In genomic region chr3:90221123-90221522, GRCm38 (mm10) we compare ENCODE assay signal across 8 mouse cellular contexts. TPM values are rescaled to one million over a fixed set of nuclear protein-coding genes. Genes with fewer than 3 reads are reported as not detected.
DNase-seq lines count a peak whose midpoint lies in the region; ATAC-seq and TF ChIP-seq lines count a peak whose summit lies in the region.

No protein-coding gene starts in this region.

- H3K9me3 ChIP-seq in lung, embryonic 14.5 days (ENCODE audit: low read depth, low read length): no peaks in the 10 kb centered on the region
- H3K9me3 ChIP-seq in forebrain, embryonic 12.5 days: no peaks in the 10 kb centered on the region
- H3K9me3 ChIP-seq in limb, embryonic 12.5 days: no peaks in the 10 kb centered on the region
- no peaks in the 10 kb centered on the region for H3K9me3 ChIP-seq in neural tube, embryonic 14.5 days (ENCODE audit: control insufficient read depth, low read length)

- H3K4me2 ChIP-seq in lung, embryonic 14.5 days: peak overlapping the region; percentile 67
- peak overlapping the region; percentile 69 for H3K4me2 ChIP-seq in forebrain, embryonic 12.5 days
- H3K4me2 ChIP-seq in limb, embryonic 12.5 days: peak overlapping the region; percentile 70
- peak overlapping the region; percentile 52 for H3K4me2 ChIP-seq in neural tube, embryonic 14.5 days (ENCODE audit: low read depth, low read length)

- H3K36me3 ChIP-seq in lung, embryonic 14.5 days (ENCODE audit: insufficient read depth): peaks cover 27% of the 10 kb centered on the region
- peaks cover 17% of the 10 kb centered on the region for H3K36me3 ChIP-seq in forebrain, embryonic 12.5 days (replicated peaks)
- H3K36me3 ChIP-seq in limb, embryonic 12.5 days: peaks cover 36% of the 10 kb centered on the region
- no peaks in the 10 kb centered on the region for H3K36me3 ChIP-seq in neural tube, embryonic 14.5 days (ENCODE audit: control insufficient read depth, insufficient read depth, low read length)

- intact Hi-C loops in gastrocnemius, postnatal 36 days (cut with DNase I): loop anchor here (2.0 to 5.0 kb wide), 2 partner anchors 44 to 246 kb away; partner anchors contain the start of genes Dennd4b and Npr1

- WGBS in lung, embryonic 14.5 days: 11% methylated on average over 5 of the region's 5 CpGs
- 23% methylated on average over 5 of the region's 5 CpGs for WGBS in forebrain, embryonic 12.5 days
- WGBS in limb, embryonic 12.5 days: 26% methylated on average over 5 of the region's 5 CpGs
- WGBS in neural tube, embryonic 14.5 days: 30% methylated on average over 5 of the region's 5 CpGs

- 0 out of 2 replicates have a peak, but pooled peaks cover 5% of the 10 kb centered on the region for H3K4me1 ChIP-seq in lung, embryonic 14.5 days (ENCODE audit: insufficient read depth)
- H3K4me1 ChIP-seq in forebrain, embryonic 12.5 days: peaks cover 18% of the 10 kb centered on the region
- H3K4me1 ChIP-seq in limb, embryonic 12.5 days (replicated peaks): peaks cover 21% of the 10 kb centered on the region
- H3K4me1 ChIP-seq in neural tube, embryonic 14.5 days (ENCODE audit: control insufficient read depth, insufficient read depth, low read length): peaks cover 7% of the 10 kb centered on the region; the same call in 1 of the 2 replicates

- peak overlapping the region; percentile 93 for H3K27ac ChIP-seq in lung, embryonic 14.5 days (ENCODE audit: low read depth)
- no peak overlapping the region for H3K27ac ChIP-seq in forebrain, embryonic 12.5 days
- peak overlapping the region; percentile 91; the same call in 1 of the 2 replicates for H3K27ac ChIP-seq in limb, embryonic 12.5 days
- H3K27ac ChIP-seq in neural tube, embryonic 14.5 days (ENCODE audit: low read depth, low read length): no peak overlapping the region; the same call in 1 of the 2 replicates

- no peaks in the 10 kb centered on the region for H3K27me3 ChIP-seq in lung, embryonic 14.5 days (ENCODE audit: insufficient read depth, low read length)
- no peaks in the 10 kb centered on the region for H3K27me3 ChIP-seq in forebrain, embryonic 12.5 days
- H3K27me3 ChIP-seq in limb, embryonic 12.5 days: no peaks in the 10 kb centered on the region
- H3K27me3 ChIP-seq in neural tube, embryonic 14.5 days (ENCODE audit: control insufficient read depth, insufficient read depth, low read length): no peaks in the 10 kb centered on the region

- H3K9ac ChIP-seq in lung, embryonic 14.5 days: peak overlapping the region; percentile 72
- peak overlapping the region; percentile 63 for H3K9ac ChIP-seq in forebrain, embryonic 12.5 days
- peak overlapping the region; percentile 75 for H3K9ac ChIP-seq in limb, embryonic 12.5 days (replicated peaks)
- peak overlapping the region; percentile 46; the same call in 1 of the 2 replicates for H3K9ac ChIP-seq in neural tube, embryonic 14.5 days (replicated peaks; ENCODE audit: low read depth, low read length)

- no peak for DNase-seq in lung, embryonic 14.5 days
- DNase-seq in lung, postnatal 14 days: no peak
- no peak for DNase-seq in gastrocnemius, postnatal 36 days
- no peak for DNase-seq in layer of hippocampus, adult 9-11 months
- DNase-seq in thymus, postnatal 14 days: no peak

- no peak for TF ChIP-seq CTCF in lung, embryonic 14.5 days (IDR thresholded peaks at IDR 0.05; ENCODE audit: low read depth)

- ATAC-seq in lung, embryonic 14.5 days (ENCODE audit: insufficient read depth): 0 out of 2 replicates have a peak, but pooled peaks have one; percentile 8
- ATAC-seq in forebrain, embryonic 12.5 days (ENCODE audit: low FRiP score): no peak
- ATAC-seq in limb, embryonic 12.5 days (ENCODE audit: insufficient number of reproducible peaks, insufficient read depth, low FRiP score, low TSS enrichment, low read depth): no peak
- no peak for ATAC-seq in neural tube, embryonic 14.5 days (ENCODE audit: low read depth)

- peak overlapping the region; percentile 53 for H3K4me3 ChIP-seq in lung, embryonic 14.5 days (ENCODE audit: low read depth, low read length)
- H3K4me3 ChIP-seq in forebrain, embryonic 12.5 days (replicated peaks): peak overlapping the region; percentile 45
- H3K4me3 ChIP-seq in limb, embryonic 12.5 days (replicated peaks): peak overlapping the region; percentile 57
- H3K4me3 ChIP-seq in neural tube, embryonic 14.5 days (ENCODE audit: low read depth, low read length): peak overlapping the region; percentile 27

RNA-seq across cellular contexts. Expression of gene Rab13, which starts 7.6 kb away (rescaled TPM):
- 17.9 and 19.3 TPM in 2 replicates for polyA plus RNA-seq in lung, embryonic 14.5 days (2014; fragmentation: Nextera tagmentation; extraction: Ambion mirVana)
- 22.6 and 23.3 TPM in 2 replicates for polyA plus RNA-seq in forebrain, embryonic 12.5 days (2016; fragmentation: Nextera tagmentation; extraction: Ambion mirVana)
- polyA plus RNA-seq in limb, embryonic 12.5 days (2016; fragmentation: Nextera tagmentation; extraction: Ambion mirVana): 28.2 and 29.8 TPM in 2 replicates
- 8.0 and 12.4 TPM in 2 replicates for polyA plus RNA-seq in neural tube, embryonic 14.5 days (2014; fragmentation: Nextera tagmentation; extraction: Ambion mirVana)
- total RNA-seq in gastrocnemius, postnatal 36 days (2021): 1 to 10 TPM; 6.1 to 7.1 TPM

RNA-seq across cellular contexts. Expression of gene Rps27, which starts 7.7 kb away (rescaled TPM):
- polyA plus RNA-seq in lung, embryonic 14.5 days (2014; fragmentation: Nextera tagmentation; extraction: Ambion mirVana): 1,714 and 1,910 TPM in 2 replicates
- polyA plus RNA-seq in forebrain, embryonic 12.5 days (2016; fragmentation: Nextera tagmentation; extraction: Ambion mirVana): 943 and 1,078 TPM in 2 replicates
- 1,443 and 1,486 TPM in 2 replicates for polyA plus RNA-seq in limb, embryonic 12.5 days (2016; fragmentation: Nextera tagmentation; extraction: Ambion mirVana)
- polyA plus RNA-seq in neural tube, embryonic 14.5 days (2014; fragmentation: Nextera tagmentation; extraction: Ambion mirVana): 896 and 936 TPM in 2 replicates
- total RNA-seq in gastrocnemius, postnatal 36 days (2021): 100 to 1,000 TPM; 700 to 984 TPM

RNA-seq across cellular contexts. Expression of gene Jtb, which starts 10.3 kb away (rescaled TPM):
- 92.3 and 99.7 TPM in 2 replicates for polyA plus RNA-seq in lung, embryonic 14.5 days (2014; fragmentation: Nextera tagmentation; extraction: Ambion mirVana)
- 93.8 and 100.0 TPM in 2 replicates for polyA plus RNA-seq in forebrain, embryonic 12.5 days (2016; fragmentation: Nextera tagmentation; extraction: Ambion mirVana)
- polyA plus RNA-seq in limb, embryonic 12.5 days (2016; fragmentation: Nextera tagmentation; extraction: Ambion mirVana): 86.2 and 88.6 TPM in 2 replicates
- 98.9 and 102 TPM in 2 replicates for polyA plus RNA-seq in neural tube, embryonic 14.5 days (2014; fragmentation: Nextera tagmentation; extraction: Ambion mirVana)
- total RNA-seq in gastrocnemius, postnatal 36 days (2021): 10 to 100 TPM; 58.9 to 63.8 TPM

RNA-seq across cellular contexts. Expression of gene Creb3l4, which starts 22.2 kb away (rescaled TPM):
- 5.4 and 6.5 TPM in 2 replicates for polyA plus RNA-seq in lung, embryonic 14.5 days (2014; fragmentation: Nextera tagmentation; extraction: Ambion mirVana)
- polyA plus RNA-seq in forebrain, embryonic 12.5 days (2016; fragmentation: Nextera tagmentation; extraction: Ambion mirVana): 5.3 and 5.5 TPM in 2 replicates
- 11.7 and 12.9 TPM in 2 replicates for polyA plus RNA-seq in limb, embryonic 12.5 days (2016; fragmentation: Nextera tagmentation; extraction: Ambion mirVana)
- polyA plus RNA-seq in neural tube, embryonic 14.5 days (2014; fragmentation: Nextera tagmentation; extraction: Ambion mirVana): 1.3 and 2.4 TPM in 2 replicates
- under 1 TPM in 1 of 2 experiments, not detected in 1; 0.26 TPM for total RNA-seq in gastrocnemius, postnatal 36 days (2021)

RNA-seq across cellular contexts. Expression of gene Slc39a1, which starts 26.8 kb away (rescaled TPM):
- polyA plus RNA-seq in lung, embryonic 14.5 days (2014; fragmentation: Nextera tagmentation; extraction: Ambion mirVana): 85.2 and 85.3 TPM in 2 replicates
- polyA plus RNA-seq in forebrain, embryonic 12.5 days (2016; fragmentation: Nextera tagmentation; extraction: Ambion mirVana): 32.8 and 42.8 TPM in 2 replicates
- polyA plus RNA-seq in limb, embryonic 12.5 days (2016; fragmentation: Nextera tagmentation; extraction: Ambion mirVana): 56.8 and 62.0 TPM in 2 replicates
- 41.2 and 46.0 TPM in 2 replicates for polyA plus RNA-seq in neural tube, embryonic 14.5 days (2014; fragmentation: Nextera tagmentation; extraction: Ambion mirVana)
- total RNA-seq in gastrocnemius, postnatal 36 days (2021): 10 to 100 TPM; 47.5 to 48.3 TPM

Comparison
In these comparisons a context has a peak if more than half of its experiments do, and no peak if none do; other contexts are left out.
1. H3K27ac ChIP-seq: peak in lung, embryonic 14.5 days (single experiment) and limb, embryonic 12.5 days (single experiment); none in forebrain, embryonic 12.5 days (single experiment) and neural tube, embryonic 14.5 days (single experiment).
2. Peak in every context shown above with its lines, with median percentiles within 50 percentile points of each other: H3K4me2 ChIP-seq, H3K4me3 ChIP-seq and H3K9ac ChIP-seq.